Mouse (Mus musculus): ENCODE results near the gene Lgals9. TPM values are rescaled to one million over a fixed set of nuclear protein-coding genes. Genes with fewer than 3 reads are reported as not detected.

Gene Lgals9
- polyA plus RNA-seq, 1 experiment from 2014 or later: 45.7 TPM

- Histone ChIP-seq H3K4me3 (no peak overlapping the region), H3K27me3 (replicated peaks) (no peaks in the 10 kb centered on the region), H3K27ac (no peak overlapping the region), H3K4me2 (no peak overlapping the region), H3K36me3 (peaks cover 36% of the 10 kb centered on the region), H3K9me3 (replicated peaks) (no peaks in the 10 kb centered on the region), H3K4me1 (peaks cover 26% of the 10 kb centered on the region), H3K9ac (no peak overlapping the region)
- WGBS (ENCODE audit: insufficient replicate concordance): 77% methylated on average over 8 of the region's 8 CpGs
- ATAC-seq: no peak
These were observed 13.7 kb downstream of the Lgals9 start for GRCm38 (mm10) chr11:78971096-78971495.

GRCm38 (mm10) chr11:78968121-78968520 lies 16.6 kb downstream of the Lgals9 start:
- Histone ChIP-seq H3K4me3 (no peak overlapping the region), H3K9me3 (replicated peaks) (no peaks in the 10 kb centered on the region), H3K4me2 (no peak overlapping the region), H3K36me3 (peaks cover 38% of the 10 kb centered on the region), H3K4me1 (peaks cover 19% of the 10 kb centered on the region), H3K9ac (no peak overlapping the region), H3K27ac (no peak overlapping the region), H3K27me3 (replicated peaks) (no peaks in the 10 kb centered on the region)
- no peak for ATAC-seq
- WGBS (ENCODE audit: insufficient replicate concordance): 62% methylated on average over 4 of the region's 4 CpGs

- Histone ChIP-seq H3K27ac (no peak overlapping the region), H3K4me1 (peaks cover 11% of the 10 kb centered on the region), H3K9me3 (replicated peaks) (no peaks in the 10 kb centered on the region), H3K4me2 (no peak overlapping the region), H3K9ac (no peak overlapping the region), H3K4me3 (no peak overlapping the region), H3K36me3 (peaks cover 45% of the 10 kb centered on the region), H3K27me3 (replicated peaks) (no peaks in the 10 kb centered on the region)
- ATAC-seq: peak; percentile 42; the same call in 1 of the 2 replicates
- 12% methylated on average over 4 of the region's 4 CpGs for WGBS (ENCODE audit: insufficient replicate concordance)
These were observed 17.4 kb downstream of the Lgals9 start for GRCm38 (mm10) chr11:78967371-78967770.

GRCm38 (mm10) chr11:78961221-78961620 lies 23.5 kb downstream of the Lgals9 start:
- Histone ChIP-seq H3K9me3 (replicated peaks) (no peaks in the 10 kb centered on the region), H3K4me1 (no peaks in the 10 kb centered on the region), H3K27me3 (replicated peaks) (peaks cover 38% of the 10 kb centered on the region), H3K4me3 (no peak overlapping the region), H3K27ac (no peak overlapping the region), H3K4me2 (no peak overlapping the region), H3K36me3 (peaks cover 22% of the 10 kb centered on the region), H3K9ac (no peak overlapping the region)
- no peak for ATAC-seq
- 26% methylated on average over 5 of the region's 5 CpGs for WGBS (ENCODE audit: insufficient replicate concordance)

GRCm38 (mm10) chr11:78959841-78960520 lies 24.8 kb downstream of the Lgals9 start:
- Histone ChIP-seq H3K27me3 (replicated peaks) (peaks cover 43% of the 10 kb centered on the region), H3K27ac (no peak overlapping the region), H3K4me3 (no peak overlapping the region), H3K4me2 (no peak overlapping the region), H3K9ac (no peak overlapping the region), H3K9me3 (replicated peaks) (no peaks in the 10 kb centered on the region), H3K36me3 (0 out of 2 replicates have a peak, but pooled peaks cover 15% of the 10 kb centered on the region), H3K4me1 (no peaks in the 10 kb centered on the region)
- no peak for ATAC-seq
- WGBS (ENCODE audit: insufficient replicate concordance): 55% methylated on average over 5 of the region's 5 CpGs

- Histone ChIP-seq H3K4me1 (no peaks in the 10 kb centered on the region), H3K27ac (no peak overlapping the region), H3K27me3 (replicated peaks) (peaks cover 49% of the 10 kb centered on the region), H3K9ac (no peak overlapping the region), H3K4me3 (no peak overlapping the region), H3K36me3 (0 out of 2 replicates have a peak, but pooled peaks cover 12% of the 10 kb centered on the region), H3K4me2 (no peak overlapping the region), H3K9me3 (replicated peaks) (no peaks in the 10 kb centered on the region)
- no peak for ATAC-seq
- 43% methylated on average over 8 of the region's 8 CpGs for WGBS (ENCODE audit: insufficient replicate concordance)
These were observed 25.4 kb downstream of the Lgals9 start for GRCm38 (mm10) chr11:78959367-78959766.

GRCm38 (mm10) chr11:78956260-78956659 lies 28.5 kb downstream of the Lgals9 start:
- H3K9me3 ChIP-seq (replicated peaks): no peaks in the 10 kb centered on the region
- no peak overlapping the region for H3K27ac ChIP-seq
- 10% methylated on average over 7 of the region's 7 CpGs for WGBS (ENCODE audit: insufficient replicate concordance)
- H3K9ac ChIP-seq: no peak overlapping the region
- H3K27me3 ChIP-seq (replicated peaks): peaks cover 76% of the 10 kb centered on the region
- H3K4me3 ChIP-seq: no peak overlapping the region
- no peak for ATAC-seq
- H3K36me3 ChIP-seq: no peaks in the 10 kb centered on the region
- no peaks in the 10 kb centered on the region for H3K4me1 ChIP-seq
- H3K4me2 ChIP-seq: no peak overlapping the region

- Histone ChIP-seq H3K36me3 (no peaks in the 10 kb centered on the region), H3K9me3 (replicated peaks) (no peaks in the 10 kb centered on the region), H3K4me3 (no peak overlapping the region), H3K9ac (no peak overlapping the region), H3K4me1 (no peaks in the 10 kb centered on the region), H3K27ac (no peak overlapping the region), H3K4me2 (no peak overlapping the region), H3K27me3 (replicated peaks) (peaks cover 58% of the 10 kb centered on the region)
- 7% methylated on average over 17 of the region's 17 CpGs for WGBS (ENCODE audit: insufficient replicate concordance)
- ATAC-seq: no peak
These were observed 32.3 kb downstream of the Lgals9 start for GRCm38 (mm10) chr11:78952467-78952866.

GRCm38 (mm10) chr11:78950365-78950764 lies 34.4 kb downstream of the Lgals9 start:
- Histone ChIP-seq H3K4me1 (no peaks in the 10 kb centered on the region), H3K9ac (no peak overlapping the region)
- no peak for ATAC-seq

GRCm38 (mm10) chr11:78943083-78943482 lies 41.7 kb downstream of the Lgals9 start:
- ATAC-seq: no peak
- 0 out of 2 replicates have a peak, but pooled peaks cover 7% of the 10 kb centered on the region for H3K27me3 ChIP-seq (replicated peaks)
- no peak overlapping the region for H3K27ac ChIP-seq
- no peak overlapping the region for H3K4me2 ChIP-seq
- no peaks in the 10 kb centered on the region for H3K9me3 ChIP-seq (replicated peaks)
- no peaks in the 10 kb centered on the region for H3K36me3 ChIP-seq
- H3K9ac ChIP-seq: no peak overlapping the region
- 79% methylated on average over 1 of the region's 1 CpGs for WGBS (ENCODE audit: insufficient replicate concordance)
- H3K4me1 ChIP-seq: no peaks in the 10 kb centered on the region
- H3K4me3 ChIP-seq: no peak overlapping the region

More at GRCm38 (mm10) chr11:78950365-78950764, 34.4 kb downstream of the Lgals9 start:
- no peak overlapping the region for H3K4me3 ChIP-seq
- 76% methylated on average over 8 of the region's 8 CpGs for WGBS (ENCODE audit: insufficient replicate concordance)
- no peaks in the 10 kb centered on the region for H3K9me3 ChIP-seq (replicated peaks)
- H3K27ac ChIP-seq: no peak overlapping the region
- no peaks in the 10 kb centered on the region for H3K36me3 ChIP-seq
- peaks cover 47% of the 10 kb centered on the region for H3K27me3 ChIP-seq (replicated peaks)
- H3K4me2 ChIP-seq: no peak overlapping the region

- Histone ChIP-seq H3K4me3 (no peak overlapping the region), H3K27me3 (replicated peaks) (no peaks in the 10 kb centered on the region), H3K4me1 (no peaks in the 10 kb centered on the region), H3K9me3 (replicated peaks) (no peaks in the 10 kb centered on the region), H3K27ac (no peak overlapping the region), H3K9ac (no peak overlapping the region), H3K36me3 (no peaks in the 10 kb centered on the region), H3K4me2 (no peak overlapping the region)
- 46% methylated on average over 6 of the region's 6 CpGs for WGBS (ENCODE audit: insufficient replicate concordance)
- ATAC-seq: no peak
These were observed 49.6 kb downstream of the Lgals9 start for GRCm38 (mm10) chr11:78935178-78935577.

GRCm38 (mm10) chr11:78934727-78935126 lies 50.0 kb downstream of the Lgals9 start:
- Histone ChIP-seq H3K9me3 (replicated peaks) (no peaks in the 10 kb centered on the region), H3K27me3 (replicated peaks) (no peaks in the 10 kb centered on the region), H3K4me1 (no peaks in the 10 kb centered on the region), H3K27ac (no peak overlapping the region), H3K4me3 (no peak overlapping the region), H3K9ac (no peak overlapping the region), H3K4me2 (no peak overlapping the region), H3K36me3 (no peaks in the 10 kb centered on the region)
- no peak for ATAC-seq
- 57% methylated on average over 4 of the region's 4 CpGs for WGBS (ENCODE audit: insufficient replicate concordance)

GRCm38 (mm10) chr11:78934307-78934706 lies 50.4 kb downstream of the Lgals9 start:
- 67% methylated on average over 7 of the region's 7 CpGs for WGBS (ENCODE audit: insufficient replicate concordance)
- Histone ChIP-seq H3K27ac (no peak overlapping the region), H3K9ac (no peak overlapping the region), H3K4me2 (no peak overlapping the region), H3K4me1 (no peaks in the 10 kb centered on the region), H3K36me3 (no peaks in the 10 kb centered on the region), H3K27me3 (replicated peaks) (no peaks in the 10 kb centered on the region), H3K4me3 (no peak overlapping the region), H3K9me3 (replicated peaks) (no peaks in the 10 kb centered on the region)
- ATAC-seq: no peak
